Mouse (Mus musculus): Measurements from ENCODE around the gene Ddx31. TPM values are rescaled to one million over a fixed set of nuclear protein-coding genes. Genes with fewer than 3 reads are reported as not detected.
A peak's percentile ranks its signal among the peaks of the same experiment; 100 is the strongest.

Gene Ddx31
- total RNA-seq (2015; ENCODE audit: low replicate concordance) (9.4 TPM in 1 of 2 replicates, not detected in the other), total RNA-seq (2017; ENCODE audit: low replicate concordance) (0.68 and 3.2 TPM in 2 replicates)

GRCm38 (mm10) chr2:28840222-28840951 lies at the start of gene Ddx31, which contains the start of gene Gtf3c4:
Ddx31 (plus strand) TSS chr2:28840406.
Gtf3c4 (minus strand) TSS chr2:28840360.
- ATAC-seq (replicated peaks; ENCODE audit: low FRiP score, poor library complexity, severe bottlenecking) = peak; percentile 92

DNA sequence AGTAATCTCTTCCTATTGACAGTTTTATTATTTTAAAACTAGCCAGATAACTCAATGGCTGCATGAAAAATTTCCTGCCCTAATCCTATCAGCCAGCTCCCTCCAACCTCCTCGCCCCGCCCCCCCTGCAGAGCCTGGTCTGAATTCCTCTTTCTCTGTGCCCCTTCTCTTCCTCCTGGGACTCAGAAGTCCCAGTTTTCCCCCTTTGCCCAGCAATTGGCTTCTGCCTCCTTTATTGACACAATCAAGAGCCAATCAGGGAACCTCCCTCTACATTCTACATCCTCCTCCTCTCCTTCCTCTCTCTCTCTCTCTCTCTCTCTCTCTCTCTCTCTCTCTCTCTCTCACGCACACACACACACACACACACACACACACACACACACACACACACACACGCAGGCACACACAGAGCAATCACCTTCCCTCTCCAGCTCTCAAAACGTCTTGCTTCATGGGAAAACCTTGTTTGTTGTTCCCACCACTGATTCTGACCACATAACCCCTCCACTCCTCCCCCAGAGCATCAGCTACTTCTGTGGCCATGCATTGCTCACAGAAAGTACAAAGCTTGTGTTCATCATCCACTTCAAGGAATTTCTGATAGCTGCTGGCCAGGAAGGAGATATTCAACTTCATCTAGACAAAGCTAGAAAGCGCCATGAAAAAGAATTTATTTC lies 47.1 kb upstream of the Ddx31 start:
- no peak for ATAC-seq (replicated peaks; ENCODE audit: low FRiP score, poor library complexity, severe bottlenecking)

GRCm38 (mm10) chr2:28794623-28795022 lies 45.6 kb upstream of the Ddx31 start:
- ATAC-seq (replicated peaks; ENCODE audit: low FRiP score, poor library complexity, severe bottlenecking) = no peak

DNA sequence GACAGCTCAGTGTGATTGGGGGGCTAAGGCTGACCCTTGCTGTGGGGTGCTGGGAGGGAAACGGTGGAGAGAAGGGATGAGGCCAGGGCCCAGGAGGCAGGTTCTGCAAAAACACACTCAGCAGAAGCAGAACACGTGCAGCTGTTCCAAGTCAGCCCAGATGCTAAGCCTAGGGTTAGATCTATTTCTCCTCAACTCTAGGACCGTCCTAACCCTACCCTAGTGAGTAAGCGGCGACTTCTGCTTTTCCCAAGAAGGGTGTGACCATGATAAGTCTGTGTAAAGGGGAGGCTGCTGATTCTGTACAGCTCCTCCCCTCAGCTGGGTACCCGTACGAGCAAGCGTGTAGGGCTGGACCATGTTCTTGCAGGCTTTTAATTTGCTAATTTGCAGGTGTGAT lies 43.9 kb upstream of the Ddx31 start:
- ATAC-seq (replicated peaks; ENCODE audit: low FRiP score, poor library complexity, severe bottlenecking) = no peak

DNA sequence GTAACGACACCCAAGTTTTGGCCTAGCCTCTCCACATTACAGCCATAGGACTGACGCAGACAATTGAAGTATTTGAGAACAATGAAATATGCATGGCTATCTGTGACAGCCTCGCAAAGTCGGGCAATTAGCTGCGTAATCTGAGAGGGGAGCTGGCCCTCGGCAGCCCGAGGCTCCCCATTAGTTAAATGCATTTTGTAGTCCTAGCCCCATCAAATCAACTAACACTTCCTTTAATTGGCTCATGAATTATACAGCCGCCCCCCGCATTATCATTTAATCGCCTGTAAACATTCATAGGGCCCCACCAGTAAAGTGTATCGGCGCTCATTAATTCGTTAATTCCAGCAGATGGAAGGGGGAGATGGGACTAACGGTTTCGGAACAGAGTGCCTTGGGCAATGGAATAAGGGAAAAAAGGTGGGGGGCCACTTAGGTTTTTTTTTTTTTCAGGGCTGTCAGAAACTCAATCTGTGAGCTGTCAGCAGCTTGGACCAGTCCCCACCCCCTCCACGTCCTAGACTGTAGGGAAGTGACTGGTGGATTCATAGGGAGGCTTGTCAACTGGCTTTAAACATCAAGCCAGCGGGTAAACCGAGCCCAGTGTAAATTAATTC lies 42.6 kb upstream of the Ddx31 start:
- ATAC-seq (replicated peaks; ENCODE audit: low FRiP score, poor library complexity, severe bottlenecking) = no peak

- no peak for ATAC-seq (replicated peaks; ENCODE audit: low FRiP score, poor library complexity, severe bottlenecking)
These were observed 41.8 kb upstream of the Ddx31 start for GRCm38 (mm10) chr2:28798390-28798789.

DNA sequence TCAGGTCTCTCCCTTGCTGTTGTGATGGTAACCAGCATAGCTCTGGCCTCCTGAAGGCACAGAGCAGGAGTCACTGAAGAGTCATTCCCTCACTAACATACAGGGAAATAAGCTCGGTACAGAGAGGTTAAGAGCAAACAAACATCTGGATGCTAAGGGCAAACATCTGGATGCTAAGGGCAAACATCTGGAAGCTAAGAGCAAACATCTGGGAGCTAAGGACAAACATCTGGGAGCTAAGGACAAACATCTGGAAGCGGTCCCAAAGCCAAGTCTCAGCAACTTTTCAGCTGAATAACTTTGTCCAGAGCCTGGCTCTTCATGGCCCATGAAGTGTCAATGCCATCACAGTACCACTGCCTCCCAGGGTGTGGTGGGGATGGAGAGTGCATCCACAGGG lies 40.6 kb upstream of the Ddx31 start:
- no peak for ATAC-seq (replicated peaks; ENCODE audit: low FRiP score, poor library complexity, severe bottlenecking)

DNA sequence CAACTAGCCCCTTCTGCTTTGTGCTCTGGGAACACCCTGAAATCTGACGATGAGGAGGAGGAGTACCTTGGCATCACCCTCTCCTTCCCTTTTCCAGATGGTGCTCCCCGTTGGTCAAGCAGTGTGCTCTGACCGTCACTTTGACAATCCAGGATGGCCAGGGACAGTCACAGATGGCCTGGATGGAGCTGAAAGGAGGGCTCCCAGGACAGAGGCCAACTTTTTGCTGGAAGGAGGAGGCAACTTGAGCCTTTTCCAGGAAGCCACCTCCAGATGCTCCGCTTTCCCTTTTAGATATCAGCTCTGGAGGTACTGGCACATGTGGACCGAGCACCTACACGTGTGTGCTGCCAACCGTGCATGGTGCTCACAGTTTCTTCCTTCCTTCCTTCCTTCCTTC lies 36.8 kb upstream of the Ddx31 start:
- no peak for ATAC-seq (replicated peaks; ENCODE audit: low FRiP score, poor library complexity, severe bottlenecking)

DNA sequence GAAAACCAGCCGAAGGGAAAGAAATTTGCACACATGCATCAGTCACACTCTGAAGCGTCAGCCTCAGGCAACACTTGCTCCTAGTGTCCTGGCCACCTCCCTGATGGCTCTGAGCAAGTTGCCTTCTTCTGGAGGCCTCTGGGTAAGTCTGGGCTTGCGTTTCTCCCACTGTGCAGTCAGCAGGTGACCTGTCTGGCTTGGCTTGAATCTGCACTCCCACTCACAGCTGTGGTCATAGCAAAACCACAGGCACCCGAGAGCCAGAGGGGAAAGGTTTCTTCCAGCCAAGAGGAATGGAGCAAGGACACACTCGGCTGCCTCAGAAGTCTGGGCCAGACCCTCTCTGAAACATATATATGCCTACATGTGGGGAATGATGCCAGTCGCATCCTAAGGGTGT lies 31.4 kb upstream of the Ddx31 start:
- ATAC-seq (replicated peaks; ENCODE audit: low FRiP score, poor library complexity, severe bottlenecking) = no peak

GRCm38 (mm10) chr2:28810260-28811013 lies 29.8 kb upstream of the Ddx31 start:
- no peak for ATAC-seq (replicated peaks; ENCODE audit: low FRiP score, poor library complexity, severe bottlenecking)

DNA sequence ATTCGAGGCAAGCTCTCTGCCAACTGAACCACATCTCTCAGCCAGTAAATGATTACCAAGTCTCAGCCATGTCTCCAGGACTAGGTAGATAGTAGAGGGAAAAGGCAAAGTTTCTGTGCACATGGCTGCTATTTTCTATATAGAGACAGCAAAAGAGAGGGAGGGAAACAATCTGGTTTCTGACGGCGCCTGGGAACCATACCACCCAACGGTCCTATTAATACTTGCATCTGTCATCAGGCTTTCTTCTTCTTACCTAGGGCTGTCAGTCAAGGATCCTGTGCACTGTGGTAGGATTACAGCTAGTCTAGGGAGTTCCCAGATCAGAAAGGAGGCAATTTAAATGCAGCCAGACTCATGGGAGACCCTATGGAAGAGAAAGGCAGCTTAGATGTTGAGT lies 21.3 kb upstream of the Ddx31 start:
- no peak for ATAC-seq (replicated peaks; ENCODE audit: low FRiP score, poor library complexity, severe bottlenecking)

DNA sequence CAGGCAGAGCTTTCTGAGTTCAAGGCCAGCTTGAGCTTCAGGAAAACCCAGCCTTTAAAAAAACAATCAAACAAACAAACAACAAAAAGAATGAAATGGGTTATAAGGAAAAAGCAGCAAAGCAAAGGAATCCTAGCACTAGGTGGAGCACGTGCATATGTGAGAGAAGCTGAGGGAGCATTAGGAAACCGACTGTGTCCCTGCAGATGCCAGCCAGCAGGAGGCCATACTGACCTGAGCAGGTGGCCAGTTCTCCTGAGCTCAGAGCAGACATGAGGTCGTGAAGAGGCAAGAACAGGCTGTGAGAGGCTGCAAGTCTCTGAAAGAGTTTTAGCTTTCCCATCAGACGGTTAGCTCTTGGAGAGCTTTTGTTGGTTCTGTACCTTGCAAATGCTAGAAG lies 10.9 kb upstream of the Ddx31 start:
- no peak for ATAC-seq (replicated peaks; ENCODE audit: low FRiP score, poor library complexity, severe bottlenecking)

GRCm38 (mm10) chr2:28836181-28836940 lies 3.8 kb upstream of the Ddx31 start:
- no peak for ATAC-seq (replicated peaks; ENCODE audit: low FRiP score, poor library complexity, severe bottlenecking)

DNA sequence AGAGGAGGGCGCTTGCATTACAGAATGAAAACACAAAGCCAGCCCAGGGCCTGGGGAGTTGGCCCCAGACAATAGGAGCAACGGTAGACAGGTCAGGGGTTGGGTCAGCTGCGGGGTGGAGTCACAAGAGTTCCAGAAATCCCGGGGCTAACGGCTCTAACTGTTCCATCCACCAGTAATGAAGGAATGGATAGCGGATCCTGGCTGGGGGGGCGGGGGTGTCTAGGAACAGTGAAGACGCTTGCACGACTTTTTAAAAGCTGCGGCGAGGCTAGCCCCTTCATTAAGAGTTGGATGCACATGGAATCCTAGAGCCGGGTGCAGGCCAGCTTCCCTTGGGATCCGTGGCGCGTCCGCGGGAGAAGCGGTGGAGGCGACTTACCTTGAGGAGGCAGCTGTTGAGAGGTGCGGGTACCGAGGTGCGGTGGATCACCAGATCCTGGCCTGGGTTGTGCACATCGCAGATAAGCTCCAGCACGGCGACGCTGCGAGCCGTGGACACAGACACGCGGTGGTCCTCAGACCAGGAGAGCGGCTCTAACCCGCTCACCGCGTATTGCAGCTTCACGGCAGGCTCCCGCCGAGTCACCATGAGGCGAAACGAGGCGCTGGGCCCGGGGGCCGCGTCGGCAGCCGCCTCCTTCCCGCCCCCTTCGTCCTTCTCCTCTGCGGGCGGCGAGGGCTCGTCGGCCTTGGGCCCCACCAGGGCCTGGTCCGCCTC lies 545 bp upstream of the Ddx31 start:
- peak; percentile 58 for ATAC-seq (replicated peaks; ENCODE audit: low FRiP score, poor library complexity, severe bottlenecking)

GRCm38 (mm10) chr2:28842042-28842441 lies 1.8 kb downstream of the Ddx31 start:
- no peak for ATAC-seq (replicated peaks; ENCODE audit: low FRiP score, poor library complexity, severe bottlenecking)

DNA sequence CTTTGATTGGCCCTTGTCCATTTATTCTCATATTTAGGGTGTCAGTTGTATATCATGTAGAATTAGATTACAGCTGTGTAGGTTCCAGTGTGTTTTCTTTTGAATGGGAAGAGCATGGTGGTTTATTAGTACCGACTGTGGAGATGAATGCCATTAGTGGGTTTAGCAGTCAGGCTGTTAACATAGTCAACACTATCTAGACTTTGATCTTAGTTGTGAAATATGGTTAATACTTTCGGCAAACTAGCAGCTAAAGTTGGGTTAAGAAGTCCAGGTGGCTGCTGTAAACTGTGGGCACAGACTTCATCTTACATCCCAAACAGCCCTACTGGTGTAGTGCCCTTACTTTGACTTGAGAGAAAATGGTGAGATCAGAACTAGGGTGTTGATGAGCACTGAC lies 8.7 kb downstream of the Ddx31 start:
- no peak for ATAC-seq (replicated peaks; ENCODE audit: low FRiP score, poor library complexity, severe bottlenecking)

GRCm38 (mm10) chr2:28852594-28852993 lies 12.4 kb downstream of the Ddx31 start:
- ATAC-seq (replicated peaks; ENCODE audit: low FRiP score, poor library complexity, severe bottlenecking) = no peak

- no peak for ATAC-seq (replicated peaks; ENCODE audit: low FRiP score, poor library complexity, severe bottlenecking)
These were observed 15.6 kb downstream of the Ddx31 start for GRCm38 (mm10) chr2:28855773-28856172.

DNA sequence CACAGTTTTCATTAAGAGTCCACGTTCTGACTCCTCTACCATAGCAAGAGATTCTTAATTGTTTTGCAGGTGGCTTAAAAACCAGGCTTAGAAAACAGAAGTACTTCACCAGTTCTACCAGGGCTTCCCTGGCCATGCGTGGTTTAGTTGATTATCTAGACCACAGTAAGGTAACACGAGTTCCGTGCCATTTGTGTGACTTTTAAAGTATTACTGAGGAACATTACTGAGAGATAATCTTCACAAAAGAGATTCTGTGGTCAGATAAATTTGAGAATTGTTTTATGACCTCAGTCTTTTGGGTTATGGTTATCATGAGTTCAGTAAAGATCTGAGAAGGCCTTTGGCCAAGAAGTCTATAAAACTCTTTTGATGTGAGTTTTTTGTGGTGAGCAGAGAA lies 19.1 kb downstream of the Ddx31 start:
- ATAC-seq (replicated peaks; ENCODE audit: low FRiP score, poor library complexity, severe bottlenecking) = no peak
